Mouse (Mus musculus) ZHBTc4 (cell line): ENCODE measurements around the gene Med13l.
A peak's percentile ranks its signal among the peaks of the same experiment; 100 is the strongest.
"Not testable (repeated sequence)": the region's sequence is repeated elsewhere in the genome, so short reads cannot be mapped to it uniquely, and the experiment has no call there.

ENCODE experiments used
- DNase-seq: peaks from one replicate; pipeline ENCODE4 v3.0.0-alpha.2; 2011; ENCODE audit warnings: low read depth, low spot score

Med13l gene

GRCm38 (mm10) chr5:118628211-118628610, 67.7 kb downstream of the Med13l start:
- DNase-seq = no peak

GRCm38 (mm10) chr5:118632346-118632745, 71.9 kb downstream of the Med13l start:
- DNase-seq = no peak

- no peak for DNase-seq
Measured at GRCm38 (mm10) chr5:118633106-118633505, 72.6 kb downstream of the Med13l start.

GRCm38 (mm10) chr5:118635476-118636187, 75.2 kb downstream of the Med13l start:
- no peak for DNase-seq

- no peak for DNase-seq
Measured at GRCm38 (mm10) chr5:118636399-118637369, 76.2 kb downstream of the Med13l start.

- no peak for DNase-seq
Measured at GRCm38 (mm10) chr5:118637931-118638330, 77.5 kb downstream of the Med13l start.

- no peak for DNase-seq
Measured at GRCm38 (mm10) chr5:118638534-118639109, 78.1 kb downstream of the Med13l start.

- DNase-seq = no peak
Measured at GRCm38 (mm10) chr5:118639117-118639707, 78.7 kb downstream of the Med13l start.

GRCm38 (mm10) chr5:118644041-118644440, 83.6 kb downstream of the Med13l start:
- DNase-seq = no peak

- DNase-seq = peak; percentile 46
Measured at GRCm38 (mm10) chr5:118644511-118644910, 84.0 kb downstream of the Med13l start.

GRCm38 (mm10) chr5:118645196-118645805, 84.8 kb downstream of the Med13l start:
- DNase-seq = no peak

- DNase-seq = no peak
Measured at GRCm38 (mm10) chr5:118646897-118647296, 86.4 kb downstream of the Med13l start.

- no peak for DNase-seq
Measured at GRCm38 (mm10) chr5:118647384-118647783, 86.9 kb downstream of the Med13l start.

- no peak for DNase-seq
Measured at GRCm38 (mm10) chr5:118649215-118650006, 88.9 kb downstream of the Med13l start.

- DNase-seq = no peak
Measured at GRCm38 (mm10) chr5:118650007-118650548, 89.6 kb downstream of the Med13l start.

GRCm38 (mm10) chr5:118650746-118651145, 90.3 kb downstream of the Med13l start:
- DNase-seq = no peak

GRCm38 (mm10) chr5:118652611-118653010, 92.1 kb downstream of the Med13l start:
- peak; percentile 38 for DNase-seq

- DNase-seq = not testable (repeated sequence)
Measured at GRCm38 (mm10) chr5:118653119-118653518, 92.6 kb downstream of the Med13l start.

- no peak for DNase-seq
Measured at GRCm38 (mm10) chr5:118654599-118654998, 94.1 kb downstream of the Med13l start.

- no peak for DNase-seq
Measured at GRCm38 (mm10) chr5:118655025-118655424, 94.5 kb downstream of the Med13l start.
